Mouse (Mus musculus) heart, embryonic 13.5 days (tissue): ENCODE measurements at regions not wholly inside any gene's neighbourhood (a gene's known extent, or its start where the extent isn't known, plus 50 kb on each side); places are given as distances from the start of the nearest gene placed in this dataset.

Source experiments
- ATAC-seq: fragments of 200-750 bp; cut with Nextera tagmentation; 2 replicates; pipeline ENCODE4 v1.8.0; 2017; ENCODE audit warnings: moderate TSS enrichment; ENCODE audit not compliant: insufficient number of reproducible peaks, low FRiP score, low TSS enrichment; ENCODE audit errors: extremely low read depth
- H3K27ac ChIP-seq: fragments of 300-500 bp; sonication (generic); replicated peaks from 2 replicates; pipeline ENCODE4 v1.5.1; 2015; ENCODE audit warnings: moderate library complexity, mild to moderate bottlenecking, inconsistent platforms
- H3K27me3 ChIP-seq: fragments of 300-500 bp; sonication (generic); replicated peaks from 2 replicates; pipeline ENCODE4 v1.6.1; 2015; ENCODE audit warnings: mild to moderate bottlenecking, inconsistent platforms
- H3K36me3 ChIP-seq: fragments of 300-500 bp; sonication (generic); 2 replicates; pipeline ENCODE4 v1.6.1; 2015; ENCODE audit warnings: mild to moderate bottlenecking, inconsistent platforms
- H3K4me1 ChIP-seq: fragments of 300-500 bp; sonication (generic); 2 replicates; pipeline ENCODE4 v1.6.1; 2015; ENCODE audit warnings: inconsistent platforms
- H3K4me2 ChIP-seq: fragments of 300-500 bp; sonication (generic); 2 replicates; pipeline ENCODE4 v1.6.1; 2015; ENCODE audit warnings: inconsistent platforms, mild to moderate bottlenecking, moderate library complexity
- H3K4me3 ChIP-seq: fragments of 300-500 bp; sonication (generic); 2 replicates; pipeline ENCODE4 v1.5.1; 2015; ENCODE audit warnings: moderate library complexity, mild to moderate bottlenecking, inconsistent platforms
- H3K9ac ChIP-seq: fragments of 300-500 bp; sonication (generic); 2 replicates; pipeline ENCODE4 v1.6.1; 2015; ENCODE audit warnings: inconsistent platforms, mild to moderate bottlenecking, moderate library complexity
- H3K9me3 ChIP-seq: fragments of 300-500 bp; sonication (generic); 2 replicates; pipeline ENCODE4 v1.6.1; 2016; ENCODE audit warnings: inconsistent platforms
- WGBS: fragments of 180-500 bp; shearing (Covaris S2); methylation state at CpG from one replicate; pipeline ENCODE4 v1.1.7; 2015; ENCODE audit warnings: mixed read lengths; 5-methylcytosine and 5-hydroxymethylcytosine counted together

DNA sequence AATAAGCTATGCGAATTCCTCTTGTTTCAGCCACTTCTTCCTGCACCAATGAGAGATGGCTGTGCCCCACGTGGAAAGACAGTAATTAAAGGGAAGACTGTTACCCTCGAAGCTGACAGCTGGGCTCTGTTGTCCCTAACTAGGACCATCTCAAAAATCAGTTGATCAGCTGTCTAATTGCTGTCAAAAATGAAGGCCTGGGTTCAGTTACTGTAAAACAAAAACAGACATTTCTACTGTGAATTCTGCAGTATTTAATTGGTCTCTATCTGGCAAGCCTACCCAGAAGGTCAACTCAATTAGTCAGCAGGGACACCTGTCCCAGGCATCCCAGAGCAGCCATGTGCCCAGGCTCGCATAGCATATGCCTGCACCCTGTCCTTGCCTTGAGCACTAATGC, 385.8 kb upstream of the Zdhhc25 start:
- Histone ChIP-seq H3K27me3 (0 out of 2 replicates have a peak, but pooled peaks cover 3% of the 10 kb centered on the region), H3K36me3 (no peaks in the 10 kb centered on the region), H3K27ac (no peak overlapping the region), H3K9me3 (no peaks in the 10 kb centered on the region), H3K9ac (no peak overlapping the region), H3K4me1 (no peaks in the 10 kb centered on the region), H3K4me3 (no peak overlapping the region), H3K4me2 (no peak overlapping the region)
- 47% methylated on average over 4 of the region's 4 CpGs for WGBS
- no peak for ATAC-seq

DNA sequence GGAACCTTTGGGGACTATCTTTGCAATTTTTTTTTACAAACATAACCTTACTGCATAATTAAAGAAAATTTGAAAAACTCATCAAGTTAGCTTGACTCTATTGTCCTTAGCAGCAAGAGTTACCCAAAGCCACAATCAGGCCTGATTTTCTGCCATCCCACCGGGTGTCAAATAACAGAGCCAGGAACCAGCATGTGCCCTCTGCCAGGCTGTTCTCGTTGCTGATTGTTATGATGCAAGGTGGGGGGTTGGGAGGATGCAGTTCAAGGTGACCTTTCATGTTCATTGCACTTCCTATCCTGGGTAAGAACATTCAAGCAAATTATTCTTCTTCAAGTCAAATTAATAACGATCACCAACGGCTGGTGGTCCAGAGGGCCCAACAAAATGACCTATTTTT, 370.6 kb upstream of the Zdhhc25 start:
- H3K36me3 ChIP-seq, result no peaks in the 10 kb centered on the region
- H3K27ac ChIP-seq, result no peak overlapping the region
- no peak for ATAC-seq
- H3K4me2 ChIP-seq, result no peak overlapping the region
- 60% methylated on average over 4 of the region's 4 CpGs for WGBS
- H3K9me3 ChIP-seq, result no peaks in the 10 kb centered on the region
- no peaks in the 10 kb centered on the region for H3K27me3 ChIP-seq
- H3K4me1 ChIP-seq, result no peaks in the 10 kb centered on the region
- H3K9ac ChIP-seq, result no peak overlapping the region
- no peak overlapping the region for H3K4me3 ChIP-seq

DNA sequence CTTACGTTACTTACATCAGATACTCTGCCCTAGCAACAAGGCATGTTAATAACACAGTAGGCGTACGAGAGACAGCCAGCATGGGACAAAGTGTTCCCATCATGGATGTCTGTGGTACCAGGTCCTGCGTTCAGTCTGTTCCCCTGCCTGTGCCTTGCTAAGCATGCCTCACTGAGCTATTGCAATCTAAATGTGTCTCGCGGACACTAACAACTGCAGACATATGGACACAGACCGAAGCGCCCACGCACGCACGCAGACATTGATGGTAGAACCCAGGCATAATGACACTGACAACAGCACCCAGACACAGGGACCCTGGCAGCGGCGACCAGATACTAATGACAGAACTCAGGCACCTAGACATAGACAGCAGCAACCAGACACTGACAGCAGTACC, 355.5 kb upstream of the Zdhhc25 start:
- no peaks in the 10 kb centered on the region for H3K9me3 ChIP-seq
- no peak overlapping the region for H3K9ac ChIP-seq
- H3K27me3 ChIP-seq, result peaks cover 37% of the 10 kb centered on the region
- H3K27ac ChIP-seq, result no peak overlapping the region
- 73% methylated on average over 13 of the region's 13 CpGs for WGBS
- H3K4me1 ChIP-seq, result no peaks in the 10 kb centered on the region
- no peak for ATAC-seq
- H3K4me3 ChIP-seq, result no peak overlapping the region
- H3K36me3 ChIP-seq, result no peaks in the 10 kb centered on the region
- no peak overlapping the region for H3K4me2 ChIP-seq

DNA sequence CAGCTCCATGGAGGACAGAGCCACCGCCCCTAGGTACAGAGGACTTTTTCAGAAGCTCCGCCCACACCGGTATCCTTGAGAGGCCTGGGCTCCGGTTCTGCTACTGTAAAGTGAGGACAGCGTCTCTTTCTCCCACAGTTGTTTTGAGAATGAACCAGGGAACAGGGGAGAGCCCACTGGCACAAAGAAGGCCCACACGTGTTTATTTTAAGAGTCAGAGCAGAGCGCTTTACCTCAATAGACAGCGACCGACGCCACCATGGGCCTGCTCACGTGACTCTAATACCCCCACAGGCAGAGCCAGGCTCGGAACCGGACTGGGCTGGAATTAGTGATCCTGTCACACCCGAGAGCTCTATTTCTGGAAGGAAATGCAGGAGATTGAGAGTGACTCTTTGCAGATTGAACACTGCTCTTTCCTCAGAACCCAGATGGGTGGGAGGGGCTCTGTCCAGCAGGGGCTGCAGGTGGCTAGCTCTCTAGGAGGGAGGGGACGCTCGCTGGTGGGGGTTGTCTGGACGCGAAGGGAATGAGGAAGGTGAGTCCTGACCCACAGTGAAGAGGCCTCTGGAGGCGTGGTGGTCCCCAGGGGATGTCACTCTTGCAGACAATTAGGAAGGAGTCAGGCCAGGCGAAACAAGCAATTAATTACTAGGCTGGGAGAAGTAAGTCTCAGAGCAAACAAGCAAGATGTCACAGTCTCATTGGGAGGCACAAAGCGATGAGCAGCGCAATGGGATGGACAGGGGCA, 354.4 kb upstream of the Zdhhc25 start:
- Histone ChIP-seq H3K4me1 (no peaks in the 10 kb centered on the region), H3K9me3 (no peaks in the 10 kb centered on the region), H3K9ac (no peak overlapping the region), H3K27ac (no peak overlapping the region), H3K27me3 (peaks cover 44% of the 10 kb centered on the region), H3K4me2 (no peak overlapping the region), H3K36me3 (no peaks in the 10 kb centered on the region), H3K4me3 (no peak overlapping the region)
- WGBS, result 52% methylated on average over 22 of the region's 22 CpGs
- ATAC-seq, result no peak

DNA sequence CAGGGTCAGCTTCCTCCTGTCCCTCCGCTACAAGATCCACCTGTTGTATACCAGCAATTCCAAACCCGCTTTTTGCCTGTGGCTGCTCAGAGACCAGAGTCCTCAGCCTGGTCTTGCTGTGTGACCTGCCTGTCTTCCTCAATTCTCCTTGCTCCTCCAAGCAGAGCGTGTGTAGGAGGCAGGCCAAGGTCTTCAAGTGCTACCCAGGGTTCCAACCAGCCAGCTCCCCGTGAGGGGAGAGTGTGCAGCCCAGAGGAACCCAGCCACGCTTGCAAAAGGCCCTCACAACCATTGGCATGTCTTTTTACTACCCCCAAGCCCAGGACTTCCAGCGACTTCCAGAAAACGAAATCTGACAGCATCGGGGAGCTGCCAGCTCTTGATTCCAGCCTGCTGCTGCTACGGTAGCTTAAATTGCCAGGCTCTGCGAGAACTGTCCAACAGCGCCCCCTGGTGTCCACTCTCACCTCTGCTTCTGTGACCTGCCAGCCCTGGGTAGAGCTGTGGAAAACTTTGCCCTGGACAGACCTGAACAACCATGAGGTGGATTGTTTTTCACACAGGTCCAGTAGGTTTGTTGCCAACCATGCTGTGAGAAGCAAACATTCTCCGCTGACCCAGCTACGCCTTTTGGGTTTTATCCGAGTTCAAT, 352.0 kb upstream of the Zdhhc25 start:
- Histone ChIP-seq H3K9me3 (no peaks in the 10 kb centered on the region), H3K4me2 (no peak overlapping the region), H3K27me3 (peaks cover 55% of the 10 kb centered on the region), H3K4me1 (no peaks in the 10 kb centered on the region), H3K4me3 (no peak overlapping the region), H3K36me3 (no peaks in the 10 kb centered on the region), H3K27ac (no peak overlapping the region), H3K9ac (no peak overlapping the region)
- WGBS, result 28% methylated on average over 14 of the region's 14 CpGs
- no peak for ATAC-seq

DNA sequence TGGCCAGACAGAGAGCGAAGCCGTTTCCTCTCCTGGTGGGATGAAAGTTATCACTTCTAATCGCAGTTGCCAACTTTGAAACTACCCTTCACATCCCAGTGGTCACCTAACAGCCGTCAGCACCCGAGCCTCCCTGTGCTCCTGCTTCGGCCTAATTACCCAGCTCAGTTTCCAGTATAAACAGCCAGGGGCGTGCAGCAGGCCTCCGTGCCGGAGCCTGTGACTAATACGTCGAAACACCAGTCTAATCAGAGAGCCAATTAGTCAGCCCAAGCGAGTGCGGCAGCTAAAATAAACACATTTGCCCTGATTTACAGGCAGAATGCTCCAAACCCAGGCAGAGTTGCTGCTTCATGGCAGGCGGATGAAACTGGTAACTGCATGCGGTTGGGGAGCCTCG, 312.1 kb upstream of the Zdhhc25 start:
- no peaks in the 10 kb centered on the region for H3K36me3 ChIP-seq
- H3K4me3 ChIP-seq, result no peak overlapping the region
- peaks cover 32% of the 10 kb centered on the region for H3K27me3 ChIP-seq
- H3K9ac ChIP-seq, result no peak overlapping the region
- no peak overlapping the region for H3K27ac ChIP-seq
- no peaks in the 10 kb centered on the region for H3K4me1 ChIP-seq
- no peak for ATAC-seq
- peaks cover 4% of the 10 kb centered on the region; the same call in 1 of the 2 replicates for H3K9me3 ChIP-seq
- 35% methylated on average over 16 of the region's 16 CpGs for WGBS
- H3K4me2 ChIP-seq, result no peak overlapping the region

DNA sequence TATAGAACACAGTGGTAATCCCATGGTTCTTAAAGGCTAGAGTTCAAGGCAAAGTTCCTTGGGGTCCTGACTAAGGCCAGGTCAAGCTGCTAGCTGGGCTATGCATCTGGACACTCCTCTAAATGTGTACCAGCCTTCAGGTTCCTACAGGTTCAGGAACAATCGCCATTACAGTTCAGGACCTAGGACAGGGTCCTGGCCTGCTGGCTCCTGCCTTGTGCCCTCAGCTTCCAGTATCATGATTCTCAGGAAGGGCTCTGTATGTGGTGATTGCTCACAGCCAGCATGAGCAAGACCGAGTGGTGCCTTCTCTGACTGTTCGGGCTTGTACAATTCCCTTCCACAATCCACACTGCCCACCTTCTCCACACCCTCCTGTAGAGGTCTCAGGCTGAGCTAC, 311.4 kb upstream of the Zdhhc25 start:
- no peak overlapping the region for H3K27ac ChIP-seq
- no peak overlapping the region for H3K4me3 ChIP-seq
- no peaks in the 10 kb centered on the region for H3K4me1 ChIP-seq
- WGBS, result 43% methylated on average over 3 of the region's 3 CpGs
- H3K27me3 ChIP-seq, result peaks cover 32% of the 10 kb centered on the region
- no peak overlapping the region for H3K9ac ChIP-seq
- no peak for ATAC-seq
- no peak overlapping the region for H3K4me2 ChIP-seq
- no peaks in the 10 kb centered on the region for H3K36me3 ChIP-seq
- H3K9me3 ChIP-seq, result no peaks in the 10 kb centered on the region

DNA sequence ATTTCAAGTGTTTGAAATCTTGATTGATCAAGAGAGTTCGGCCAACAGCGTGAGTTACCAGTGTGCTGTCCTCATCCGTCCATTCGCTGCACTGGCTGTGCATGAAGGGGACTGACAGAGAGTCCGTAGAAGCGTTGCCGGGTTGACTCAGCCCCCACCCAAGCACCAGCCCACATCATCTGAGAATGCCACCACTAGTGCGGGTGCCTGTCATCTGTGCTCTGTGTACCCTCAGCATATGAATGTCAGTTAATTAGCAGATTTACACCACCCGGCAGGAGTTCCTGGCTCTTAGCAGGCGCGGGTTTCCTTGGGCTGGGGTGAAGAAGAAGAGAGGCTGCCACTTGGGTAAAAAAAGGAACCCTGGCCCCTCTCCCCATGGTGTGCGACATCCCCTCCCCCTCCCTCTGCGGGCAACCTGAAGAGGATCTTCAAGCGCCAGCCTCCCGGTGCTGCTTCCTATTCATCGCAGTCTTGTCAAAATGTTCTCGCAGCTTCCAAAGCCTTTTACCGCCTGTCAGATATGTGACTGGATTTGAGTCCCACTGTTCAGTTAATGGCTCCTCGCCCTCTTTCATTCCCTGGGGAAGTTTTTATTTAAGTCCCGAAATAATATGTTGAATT, 309.2 kb upstream of the Zdhhc25 start:
- ATAC-seq, result no peak
- 18% methylated on average over 20 of the region's 20 CpGs for WGBS
- no peaks in the 10 kb centered on the region for H3K9me3 ChIP-seq

DNA sequence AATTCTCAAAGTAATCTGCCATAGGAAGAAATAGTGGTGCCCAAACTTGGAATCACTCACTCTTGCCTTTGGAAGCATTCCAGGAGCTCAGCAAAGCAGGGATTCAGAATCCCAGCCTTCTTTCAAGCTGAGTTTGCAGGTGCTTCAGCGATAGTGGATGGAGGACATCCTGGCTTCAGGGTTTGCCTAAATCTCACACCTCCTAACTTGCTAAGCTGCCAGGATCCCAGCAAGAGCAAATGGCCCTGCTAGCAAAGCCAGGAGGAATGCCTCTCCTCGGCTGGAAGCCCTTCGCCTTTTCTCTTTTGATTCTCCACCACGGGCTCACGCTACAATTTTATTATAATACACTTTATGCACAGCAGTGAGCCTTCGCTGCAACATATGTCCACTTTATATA, 301.0 kb upstream of the Zdhhc25 start:
- 37% methylated on average over 6 of the region's 6 CpGs for WGBS
- Histone ChIP-seq H3K36me3 (no peaks in the 10 kb centered on the region), H3K4me3 (no peak overlapping the region), H3K9ac (no peak overlapping the region), H3K27me3 (0 out of 2 replicates have a peak, but pooled peaks cover 8% of the 10 kb centered on the region), H3K27ac (no peak overlapping the region), H3K9me3 (no peaks in the 10 kb centered on the region), H3K4me1 (no peaks in the 10 kb centered on the region), H3K4me2 (no peak overlapping the region)
- no peak for ATAC-seq

More for the DNA sequence above, 309.2 kb upstream of the Zdhhc25 start:
- H3K27ac ChIP-seq, result no peak overlapping the region
- H3K36me3 ChIP-seq, result no peaks in the 10 kb centered on the region
- H3K4me1 ChIP-seq, result no peaks in the 10 kb centered on the region
- H3K4me3 ChIP-seq, result no peak overlapping the region
- H3K27me3 ChIP-seq, result peaks cover 32% of the 10 kb centered on the region
- H3K9ac ChIP-seq, result no peak overlapping the region
- no peak overlapping the region for H3K4me2 ChIP-seq

DNA sequence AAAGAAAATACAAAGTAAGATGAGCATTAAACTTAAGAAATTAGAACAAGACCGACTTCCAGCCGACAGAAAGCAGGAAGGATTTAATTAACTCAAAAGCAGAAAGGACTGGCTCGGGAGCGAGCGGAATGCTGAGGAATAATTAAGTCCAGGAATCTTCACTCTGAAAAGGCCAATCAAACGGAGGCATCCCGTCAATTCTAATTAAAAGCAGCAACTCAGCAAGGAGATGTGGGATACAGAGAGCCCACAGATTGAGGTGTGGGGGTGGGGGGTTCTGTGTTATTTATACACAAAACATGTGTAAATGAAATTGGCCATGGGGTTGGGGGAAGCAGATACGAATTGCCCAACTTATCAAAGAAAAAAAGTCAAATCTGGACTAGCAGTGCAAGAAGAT, 288.9 kb upstream of the Zdhhc25 start:
- Histone ChIP-seq H3K9me3 (0 out of 2 replicates have a peak, but pooled peaks cover 5% of the 10 kb centered on the region), H3K36me3 (no peaks in the 10 kb centered on the region), H3K4me2 (no peak overlapping the region), H3K4me1 (no peaks in the 10 kb centered on the region), H3K27ac (no peak overlapping the region), H3K4me3 (no peak overlapping the region), H3K9ac (no peak overlapping the region), H3K27me3 (no peaks in the 10 kb centered on the region)
- WGBS, result 69% methylated on average over 8 of the region's 8 CpGs
- ATAC-seq, result no peak

DNA sequence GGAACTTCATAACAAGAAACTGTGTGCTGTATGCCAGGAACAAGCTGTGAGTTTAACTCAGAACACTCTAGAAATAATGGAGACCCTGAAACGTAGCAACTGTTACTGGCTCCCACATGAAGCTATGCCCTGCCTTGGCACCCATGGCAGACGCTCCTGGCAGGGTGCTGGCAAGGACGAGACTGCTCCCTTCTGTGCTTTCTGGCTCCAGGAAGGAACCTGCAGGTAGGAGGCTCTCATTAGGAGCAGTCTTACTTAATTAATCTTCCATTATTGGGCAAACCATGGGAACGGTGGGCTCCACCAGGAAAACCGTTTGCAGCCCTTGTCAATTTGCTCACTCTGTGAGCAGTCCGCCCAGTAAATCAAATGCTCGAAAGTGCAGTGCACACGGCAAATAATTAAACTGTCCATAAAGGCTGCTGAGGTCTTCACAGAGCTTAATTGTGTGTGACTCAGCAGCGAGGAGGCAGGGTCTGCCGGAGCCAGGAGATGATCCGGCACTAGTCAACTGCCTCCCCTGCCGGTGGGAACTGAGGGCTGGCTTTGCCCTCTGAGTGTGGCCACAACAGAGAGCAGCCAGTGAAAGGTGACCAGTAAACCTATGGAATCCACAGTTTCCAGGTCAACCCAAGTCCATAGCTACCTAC, 285.2 kb upstream of the Zdhhc25 start:
- 66% methylated on average over 12 of the region's 12 CpGs for WGBS
- H3K36me3 ChIP-seq, result no peaks in the 10 kb centered on the region
- no peaks in the 10 kb centered on the region for H3K9me3 ChIP-seq
- no peaks in the 10 kb centered on the region for H3K27me3 ChIP-seq
- no peak for ATAC-seq
- no peaks in the 10 kb centered on the region for H3K4me1 ChIP-seq
- no peak overlapping the region for H3K4me3 ChIP-seq
- no peak overlapping the region for H3K9ac ChIP-seq
- no peak overlapping the region for H3K4me2 ChIP-seq
- H3K27ac ChIP-seq, result no peak overlapping the region
